Mouse (Mus musculus) MEL (cell line): ENCODE data around the gene Nkain2. TPM values are rescaled to one million over a fixed set of nuclear protein-coding genes. Genes with fewer than 3 reads are reported as not detected.

ENCODE experiments used
- DNase-seq: peaks from one replicate; pipeline ENCODE4 v3.0.0; 2011; ENCODE audit warnings: low read depth, low spot score
- H3K27ac ChIP-seq: 2 replicates; pipeline ENCODE4 v1.5.1; 2012; ENCODE audit warnings: low read depth, mild to moderate bottlenecking, control low read depth, low read length, moderate library complexity; ENCODE audit not compliant: control insufficient read depth
- H3K27me3 ChIP-seq, 2 experiments: fragments of 150-350 bp in 1 of 2; sonication (generic) in 1 of 2; 2 replicates each; pipeline ENCODE4 v1.6.1; 2012; ENCODE audit warnings: low read length in 2 of 2, mild to moderate bottlenecking in 2 of 2, improper control_type of control experiment in 1 of 2, moderate library complexity in 1 of 2; ENCODE audit not compliant: insufficient read depth in 2 of 2, control insufficient read depth in 1 of 2
- H3K36me3 ChIP-seq, 2 experiments: 2 replicates each; pipeline ENCODE4 v1.6.1; 2012 to 2014; ENCODE audit warnings: low read length in 2 of 2, improper control_type of control experiment in 1 of 2, inconsistent platforms in 1 of 2, mild to moderate bottlenecking in 1 of 2; ENCODE audit not compliant: insufficient read depth in 2 of 2, control insufficient read depth in 1 of 2
- H3K4me1 ChIP-seq, 2 experiments: fragments of 150-350 bp in 1 of 2; sonication (generic) in 1 of 2; 2 replicates each; pipeline ENCODE4 v1.6.1; 2012; ENCODE audit warnings: low read length in 2 of 2, improper control_type of control experiment in 1 of 2, mild to moderate bottlenecking in 1 of 2; ENCODE audit not compliant: insufficient read depth in 2 of 2, control insufficient read depth in 1 of 2
- H3K4me3 ChIP-seq, 2 experiments: fragments of 150-350 bp in 1 of 2; sonication (generic) in 1 of 2; 2 replicates each; pipeline ENCODE4 v1.5.1; 2012; ENCODE audit warnings: low read depth in 2 of 2, low read length in 2 of 2, mild to moderate bottlenecking in 2 of 2, moderate library complexity in 2 of 2, control low read depth in 1 of 2, improper control_type of control experiment in 1 of 2; ENCODE audit not compliant: control insufficient read depth in 1 of 2, insufficient read depth in 1 of 2
- H3K79me2 ChIP-seq: 2 replicates; pipeline ENCODE4 v1.6.1; 2012; ENCODE audit warnings: mild to moderate bottlenecking, low read length, moderate library complexity; ENCODE audit not compliant: control insufficient read depth, poor library complexity, insufficient read depth
- H3K9ac ChIP-seq: 2 replicates; pipeline ENCODE4 v1.6.1; 2012; ENCODE audit warnings: low read depth, mild to moderate bottlenecking, control low read depth, low read length, moderate library complexity; ENCODE audit not compliant: control insufficient read depth, poor library complexity, severe bottlenecking
- H3K9me3 ChIP-seq: fragments of 150-350 bp; sonication (generic); replicated peaks from 2 replicates; pipeline ENCODE4 v1.6.1; 2012; ENCODE audit warnings: mild to moderate bottlenecking, low read length, improper control_type of control experiment, moderate library complexity; ENCODE audit not compliant: insufficient read depth
- BHLHE40 ChIP-seq: IDR thresholded peaks from 2 replicates; pipeline ENCODE4 v1.6.1; 2012; ENCODE audit warnings: low read depth, mild to moderate bottlenecking, inconsistent platforms, low read length, improper control_type of control experiment, borderline replicate concordance
- CHD2 ChIP-seq: IDR thresholded peaks from 2 replicates; pipeline ENCODE4 v1.6.1; 2011; ENCODE audit warnings: low read length, improper control_type of control experiment
- ELF1 ChIP-seq: IDR thresholded peaks from 2 replicates; pipeline ENCODE4 v1.6.1; 2014; ENCODE audit warnings: low read depth, mild to moderate bottlenecking, inconsistent platforms, low read length, improper control_type of control experiment, moderate library complexity
- EP300 ChIP-seq, 2 experiments: IDR thresholded peaks; 2 replicates each; pipeline ENCODE4 v1.6.1; 2011; ENCODE audit warnings: improper control_type of control experiment in 2 of 2, low read length in 2 of 2, low read depth in 1 of 2, mild to moderate bottlenecking in 1 of 2
- ETS1 ChIP-seq: IDR thresholded peaks from 2 replicates; pipeline ENCODE4 v1.6.1; 2012; ENCODE audit warnings: low read depth, mild to moderate bottlenecking, inconsistent platforms, low read length, improper control_type of control experiment, moderate library complexity
- GABPA ChIP-seq: IDR thresholded peaks from 2 replicates; pipeline ENCODE4 v1.6.1; 2012; ENCODE audit warnings: low read depth, mild to moderate bottlenecking, inconsistent platforms, low read length, improper control_type of control experiment, moderate library complexity
- HCFC1 ChIP-seq: IDR thresholded peaks from 2 replicates; pipeline ENCODE4 v1.6.1; 2012; ENCODE audit warnings: low read depth, mild to moderate bottlenecking, inconsistent platforms, low read length, improper control_type of control experiment, moderate library complexity
- JUND ChIP-seq: IDR thresholded peaks from 2 replicates; pipeline ENCODE4 v1.6.1; 2011; ENCODE audit warnings: low read depth, mild to moderate bottlenecking, improper control_type of control experiment, low read length
- MAFK ChIP-seq: IDR thresholded peaks from 2 replicates; pipeline ENCODE4 v1.6.1; 2011; ENCODE audit warnings: low read depth, mild to moderate bottlenecking, low read length, improper control_type of control experiment, borderline replicate concordance
- MAX ChIP-seq: IDR thresholded peaks from 2 replicates; pipeline ENCODE4 v1.6.1; 2011; ENCODE audit warnings: low read length, improper control_type of control experiment
- MEF2A ChIP-seq: IDR thresholded peaks from 2 replicates; pipeline ENCODE4 v1.6.1; 2014; ENCODE audit warnings: low read depth, mild to moderate bottlenecking, inconsistent platforms, low read length, improper control_type of control experiment; ENCODE audit not compliant: poor library complexity, insufficient replicate concordance, severe bottlenecking; ENCODE audit errors: extremely low read depth
- MXI1 ChIP-seq: IDR thresholded peaks from 2 replicates; pipeline ENCODE4 v1.6.1; 2011; ENCODE audit warnings: mild to moderate bottlenecking, low read depth, low read length, improper control_type of control experiment
- MYB ChIP-seq: IDR thresholded peaks from 2 replicates; pipeline ENCODE4 v1.6.1; 2011; ENCODE audit warnings: mild to moderate bottlenecking, low read depth, low read length, improper control_type of control experiment
- NRF1 ChIP-seq: IDR thresholded peaks from 2 replicates; pipeline ENCODE4 v1.6.1; 2014; ENCODE audit warnings: low read depth, mild to moderate bottlenecking, inconsistent platforms, low read length, improper control_type of control experiment, moderate library complexity; ENCODE audit not compliant: poor library complexity, insufficient read depth, severe bottlenecking
- POLR2A ChIP-seq, 2 experiments: IDR thresholded peaks; 2 replicates each; pipeline ENCODE4 v1.6.1; 2011 to 2012; ENCODE audit warnings: low read length in 2 of 2, mild to moderate bottlenecking in 2 of 2, control low read depth in 1 of 2, improper control_type of control experiment in 1 of 2, low read depth in 1 of 2, moderate library complexity in 1 of 2; ENCODE audit not compliant: control insufficient read depth in 1 of 2, insufficient read depth in 1 of 2, poor library complexity in 1 of 2
- POLR2AphosphoS5 ChIP-seq: IDR thresholded peaks from 2 replicates; pipeline ENCODE4 v1.6.1; 2012; ENCODE audit warnings: low read depth, borderline replicate concordance, mild to moderate bottlenecking, inconsistent platforms, low read length, moderate library complexity, mixed read lengths
- RAD21 ChIP-seq: IDR thresholded peaks from 2 replicates; pipeline ENCODE4 v1.6.1; 2011; ENCODE audit warnings: mild to moderate bottlenecking, low read depth, low read length, improper control_type of control experiment
- RCOR1 ChIP-seq: IDR thresholded peaks from 2 replicates; pipeline ENCODE4 v1.6.1; 2012; ENCODE audit warnings: low read depth, mild to moderate bottlenecking, inconsistent platforms, low read length, improper control_type of control experiment
- SIN3A ChIP-seq: IDR thresholded peaks from 2 replicates; pipeline ENCODE4 v1.6.1; 2012; ENCODE audit warnings: low read length, improper control_type of control experiment, inconsistent platforms
- SMC3 ChIP-seq: IDR thresholded peaks from 2 replicates; pipeline ENCODE4 v1.6.1; 2011; ENCODE audit warnings: low read depth, low read length, improper control_type of control experiment
- TBP ChIP-seq: IDR thresholded peaks from 2 replicates; pipeline ENCODE4 v1.8.0; 2011; ENCODE audit warnings: low read depth, low read length, improper control_type of control experiment
- TCF12 ChIP-seq: IDR thresholded peaks from 2 replicates; pipeline ENCODE4 v1.6.1; 2014; ENCODE audit warnings: low read depth, mild to moderate bottlenecking, inconsistent platforms, low read length, improper control_type of control experiment, moderate library complexity
- UBTF ChIP-seq: IDR thresholded peaks from 2 replicates; pipeline ENCODE4 v1.6.1; 2012; ENCODE audit warnings: low read depth, mild to moderate bottlenecking, inconsistent platforms, low read length, improper control_type of control experiment, moderate library complexity, borderline replicate concordance; ENCODE audit not compliant: insufficient read depth
- USF2 ChIP-seq, 2 experiments: IDR thresholded peaks; 2 replicates each; pipeline ENCODE4 v1.6.1; 2011 to 2012; ENCODE audit warnings: improper control_type of control experiment in 2 of 2, low read length in 2 of 2, borderline replicate concordance in 1 of 2, inconsistent platforms in 1 of 2, low read depth in 1 of 2, mild to moderate bottlenecking in 1 of 2; ENCODE audit not compliant: insufficient read depth in 1 of 2
- ZMIZ1 ChIP-seq: IDR thresholded peaks from 2 replicates; pipeline ENCODE4 v1.6.1; 2012; ENCODE audit warnings: low read depth, mild to moderate bottlenecking, inconsistent platforms, low read length, improper control_type of control experiment, moderate library complexity
- polyA plus RNA-seq, 2 experiments: library from polyadenylated mRNA; stranded (reverse) in 1 of 2; unstranded in 1 of 2; fragments of >175 nt in 1 of 2; fragments of >200 nt in 1 of 2; gene quantifications; 2 replicates each; pipeline versions ENCODE4 v1.2.1 to v1.2.4; 2012; ENCODE audit warnings: low replicate concordance in 2 of 2, low read depth in 1 of 2; ENCODE audit not compliant: insufficient read length in 2 of 2, insufficient read depth in 1 of 2, missing spikeins in 1 of 2
- total RNA-seq: library from RNA; depleted of rRNA; stranded (reverse); fragments of 300-350 nt; gene quantifications from 2 replicates; pipeline ENCODE4 v1.2.3, GENCODE M21; 2012

Gene Nkain2
- total and polyA plus RNA-seq, 3 experiments: not detected

DNA sequence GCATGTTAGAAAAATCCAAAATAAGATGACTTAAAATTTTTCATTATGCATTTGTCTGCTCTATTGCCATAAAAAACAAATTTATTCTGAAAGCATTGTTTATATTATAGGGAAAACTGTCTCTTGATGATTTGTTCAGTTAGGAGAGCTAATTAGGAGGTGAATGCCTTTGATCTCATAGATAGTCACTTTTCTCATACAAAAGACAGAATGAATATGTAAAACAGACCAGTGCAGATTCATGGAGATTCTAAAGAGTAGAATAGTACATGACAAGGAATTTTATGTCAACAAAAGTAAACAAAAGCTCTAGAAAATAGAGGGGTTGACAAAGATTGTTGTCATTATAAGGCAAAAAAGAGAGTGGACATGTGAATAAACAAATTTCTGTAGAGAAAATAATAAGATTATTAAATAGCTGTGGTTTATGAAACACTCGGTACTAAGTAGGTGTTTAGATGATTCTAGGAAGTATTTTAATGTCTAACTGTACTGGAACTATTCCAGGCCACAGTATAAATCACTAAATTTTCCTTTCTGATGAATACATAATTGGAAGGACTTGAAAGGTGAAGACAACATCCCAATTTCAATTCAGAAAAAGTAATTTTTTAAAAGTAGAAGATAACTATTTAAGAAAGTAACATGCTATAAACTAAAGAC, 496.3 kb downstream of the Nkain2 start:
- no peaks in the 10 kb centered on the region for H3K79me2 ChIP-seq
- H3K36me3 ChIP-seq: no peaks in the 10 kb centered on the region

GRCm38 (mm10) chr10:32393326-32393725, 496.9 kb downstream of the Nkain2 start:
- H3K36me3 ChIP-seq: no peaks in the 10 kb centered on the region
- H3K9me3 ChIP-seq: no peaks in the 10 kb centered on the region
- H3K9ac ChIP-seq: no peak overlapping the region
- H3K4me1 ChIP-seq: no peaks in the 10 kb centered on the region
- DNase-seq: no peak
- H3K27me3 ChIP-seq: no peaks in the 10 kb centered on the region
- no peak overlapping the region for H3K4me3 ChIP-seq
- H3K79me2 ChIP-seq: no peaks in the 10 kb centered on the region
- H3K27ac ChIP-seq: no peak overlapping the region
- TF ChIP-seq GABPA (no peak), CHD2 (no peak), SIN3A (no peak), RAD21 (no peak), ELF1 (no peak), TBP (no peak), MYB (no peak), RCOR1 (no peak), MAX (no peak), TCF12 (no peak), HCFC1 (no peak), NRF1 (no peak), MEF2A (no peak), ETS1 (no peak), POLR2AphosphoS5 (no peak)

More for the DNA sequence above, 496.3 kb downstream of the Nkain2 start:
- no peak for DNase-seq
- no peaks in the 10 kb centered on the region for H3K27me3 ChIP-seq
- no peak overlapping the region for H3K27ac ChIP-seq
- no peaks in the 10 kb centered on the region for H3K9me3 ChIP-seq
- H3K9ac ChIP-seq: no peak overlapping the region
- no peak for TF ChIP-seq SMC3
- no peak for TF ChIP-seq BHLHE40
- TF ChIP-seq ZMIZ1: no peak
- no peak for TF ChIP-seq MYB
- TF ChIP-seq MEF2A: no peak
- no peak for TF ChIP-seq MXI1
- no peak for TF ChIP-seq POLR2A (IDR thresholded peaks at IDR 0.05; ENCODE audit: control insufficient read depth in 1 of 2, insufficient read depth in 1 of 2, low read depth in 1 of 2, low read length in 2 of 2, poor library complexity in 1 of 2)
- no peak for TF ChIP-seq EP300 (IDR thresholded peaks at IDR 0.05; ENCODE audit: low read depth in 1 of 2, low read length in 2 of 2)
- no peak for TF ChIP-seq JUND
- no peak for TF ChIP-seq ETS1
- TF ChIP-seq MAFK: no peak
- no peak for TF ChIP-seq USF2 (IDR thresholded peaks at IDR 0.05; ENCODE audit: borderline replicate concordance in 1 of 2, insufficient read depth in 1 of 2, low read depth in 1 of 2, low read length in 2 of 2)
- no peak for TF ChIP-seq RCOR1
- TF ChIP-seq UBTF: no peak
- TF ChIP-seq RAD21: no peak
- no peak for TF ChIP-seq NRF1
- TF ChIP-seq POLR2AphosphoS5: no peak
- TF ChIP-seq, all 39 proteins: peak for 0
- H3K4me1 ChIP-seq: no peaks in the 10 kb centered on the region
- H3K4me3 ChIP-seq: no peak overlapping the region
